In the genomic region with DNA sequence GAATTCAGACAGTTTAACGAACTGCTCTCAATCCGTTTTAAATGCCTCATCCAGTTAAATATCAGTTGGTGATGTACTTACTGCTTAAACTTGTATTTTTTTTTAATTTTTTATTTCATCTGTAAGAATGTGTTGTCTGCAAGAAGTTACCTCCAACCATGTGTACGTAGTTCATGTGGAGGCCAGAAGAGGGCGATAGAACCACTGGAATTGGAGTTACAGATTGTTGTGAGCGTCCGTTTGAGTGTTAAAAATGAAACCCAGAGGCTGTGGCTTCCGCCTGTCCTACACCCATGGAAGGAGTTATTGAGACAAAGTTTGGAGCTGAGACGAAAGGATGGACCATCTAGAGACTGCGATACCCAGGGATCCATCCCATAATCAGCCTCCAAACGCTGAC, we compare ENCODE assay signal across 1 mouse cellular context.
TF ChIP-seq lines count a peak whose summit lies in the region.

No protein-coding gene starts in this region.

TF ChIP-seq in MEL, 35 proteins besides CTCF, POLR2A, EP300 and RAD21 (continued from another document):
- TF ChIP-seq ZC3H11A (IDR thresholded peaks at IDR 0.05; ENCODE audit: low read depth, low read length), result peak; percentile 45; the same call in 1 of the 2 replicates
